Mouse (Mus musculus) stomach, embryonic 15.5 days (tissue): ENCODE measurements around the gene Dpp4. TPM values are rescaled to one million over a fixed set of nuclear protein-coding genes. Genes with fewer than 3 reads are reported as not detected.

ENCODE experiments used
- ATAC-seq: fragments of 200-750 bp; cut with Nextera tagmentation; 2 replicates; pipeline ENCODE4 v1.8.0; 2017; ENCODE audit warnings: low read depth, moderate number of reproducible peaks, moderate TSS enrichment; ENCODE audit not compliant: insufficient read depth, low FRiP score
- H3K27ac ChIP-seq: fragments of 300-500 bp; sonication (generic); 2 replicates; pipeline ENCODE4 v1.5.1; 2015; ENCODE audit warnings: mild to moderate bottlenecking, inconsistent platforms
- H3K27me3 ChIP-seq: fragments of 300-500 bp; sonication (generic); replicated peaks from 2 replicates; pipeline ENCODE4 v1.6.1; 2015; ENCODE audit warnings: inconsistent platforms
- H3K36me3 ChIP-seq: fragments of 300-500 bp; sonication (generic); 2 replicates; pipeline ENCODE4 v1.6.1; 2015; ENCODE audit warnings: inconsistent platforms
- H3K4me1 ChIP-seq: fragments of 300-500 bp; sonication (generic); 2 replicates; pipeline ENCODE4 v1.6.1; 2015; ENCODE audit warnings: inconsistent platforms
- H3K4me2 ChIP-seq: fragments of 300-500 bp; sonication (generic); 2 replicates; pipeline ENCODE4 v1.6.1; 2015; ENCODE audit warnings: mild to moderate bottlenecking, inconsistent platforms
- H3K4me3 ChIP-seq: fragments of 300-500 bp; sonication (generic); replicated peaks from 2 replicates; pipeline ENCODE4 v1.5.1; 2015; ENCODE audit warnings: inconsistent platforms
- H3K9ac ChIP-seq: fragments of 300-500 bp; sonication (generic); 2 replicates; pipeline ENCODE4 v1.6.1; 2015; ENCODE audit warnings: inconsistent platforms
- H3K9me3 ChIP-seq: fragments of 300-500 bp; sonication (generic); 2 replicates; pipeline ENCODE4 v1.6.1; 2016; ENCODE audit warnings: inconsistent platforms
- WGBS: fragments of 180-500 bp; shearing (Covaris S2); methylation state at CpG from one replicate; pipeline ENCODE4 v1.1.7; 2015; 5-methylcytosine and 5-hydroxymethylcytosine counted together
- polyA plus RNA-seq: library from polyadenylated mRNA; unstranded; fragments of >200 nt; fragmentation: Nextera tagmentation; extraction: Ambion mirVana; gene quantifications from 2 replicates; pipeline ENCODE4 v1.2.1, GENCODE M21; 2015

Gene Dpp4
- polyA plus RNA-seq, 1 experiment from 2014 or later: 23.5 TPM

DNA sequence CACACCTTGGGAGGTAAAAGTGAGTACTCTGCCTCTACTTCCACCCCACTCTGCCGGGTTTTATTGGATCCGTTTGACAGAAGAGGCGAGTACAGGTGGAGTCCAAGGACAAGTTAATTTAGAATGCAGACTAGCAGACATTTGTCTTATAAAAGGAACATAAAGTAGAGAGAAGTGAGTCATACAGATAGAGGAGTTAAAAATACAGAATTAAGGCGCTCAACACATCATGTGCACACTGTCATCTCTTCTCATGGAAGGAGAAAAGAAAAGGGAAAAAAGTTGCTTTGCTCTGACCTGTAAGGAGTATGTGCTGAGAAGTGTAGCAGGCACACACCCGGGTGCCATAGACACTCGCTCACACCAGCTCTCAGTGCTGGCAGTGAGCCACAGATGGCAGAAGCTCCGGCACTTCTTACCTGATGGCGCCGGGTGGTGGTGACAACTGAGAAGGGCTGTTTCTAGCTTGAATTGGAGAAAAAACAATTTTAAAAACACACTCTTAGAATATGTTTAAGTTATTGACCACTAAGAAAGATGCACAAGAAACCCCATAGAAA is 88.9 kb downstream of the Dpp4 start:
- Histone ChIP-seq H3K27ac (no peak overlapping the region), H3K4me2 (no peak overlapping the region), H3K4me3 (no peak overlapping the region), H3K27me3 (no peaks in the 10 kb centered on the region), H3K9me3 (no peaks in the 10 kb centered on the region), H3K36me3 (no peaks in the 10 kb centered on the region), H3K4me1 (no peaks in the 10 kb centered on the region), H3K9ac (no peak overlapping the region)
- 85% methylated on average over 9 of the region's 9 CpGs for WGBS
- ATAC-seq: no peak

DNA sequence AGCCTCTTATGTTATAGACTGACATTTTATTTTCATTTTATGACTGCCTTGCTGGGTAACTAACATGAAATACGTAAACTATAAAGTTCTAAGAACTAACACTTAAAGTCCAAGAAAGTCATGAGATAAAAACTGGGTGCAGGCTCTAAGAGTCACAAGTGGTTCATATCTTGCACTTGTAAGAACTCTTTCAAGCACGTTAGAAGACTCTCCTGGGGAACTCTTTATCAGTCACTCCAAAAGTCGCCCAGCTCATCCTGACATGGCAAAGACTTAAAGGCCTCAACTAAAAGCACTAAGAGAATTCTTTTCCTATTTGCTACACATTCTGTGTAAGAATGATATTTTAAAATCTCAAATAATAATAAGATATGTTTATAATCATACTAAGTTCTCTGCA is 92.5 kb downstream of the Dpp4 start:
- Histone ChIP-seq H3K27me3 (no peaks in the 10 kb centered on the region), H3K4me3 (no peak overlapping the region), H3K36me3 (no peaks in the 10 kb centered on the region), H3K9ac (no peak overlapping the region), H3K4me1 (no peaks in the 10 kb centered on the region), H3K9me3 (no peaks in the 10 kb centered on the region), H3K27ac (no peak overlapping the region), H3K4me2 (no peak overlapping the region)
- 81% methylated on average over 3 of the region's 3 CpGs for WGBS
- no peak for ATAC-seq

DNA sequence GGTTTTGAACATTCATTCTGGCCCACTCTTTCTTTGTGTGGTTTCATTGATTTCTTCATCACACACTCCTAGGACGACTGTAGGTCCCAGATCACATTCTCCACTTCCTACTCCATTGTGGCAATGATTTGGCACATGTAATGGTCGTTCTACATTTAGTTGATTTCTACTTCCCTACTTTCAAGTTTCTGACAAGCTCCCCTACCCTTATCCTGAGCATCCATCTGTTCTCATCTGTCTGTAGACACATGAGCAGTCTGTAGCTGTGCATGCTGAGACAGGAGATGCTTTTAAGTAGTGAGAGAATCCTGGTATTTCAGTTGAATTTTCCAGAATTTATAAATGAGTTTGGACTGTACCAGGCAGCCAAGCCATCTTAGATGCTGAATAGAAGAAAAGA is 95.1 kb downstream of the Dpp4 start:
- Histone ChIP-seq H3K4me1 (no peaks in the 10 kb centered on the region), H3K4me2 (no peak overlapping the region), H3K27ac (no peak overlapping the region), H3K36me3 (no peaks in the 10 kb centered on the region), H3K9ac (no peak overlapping the region), H3K4me3 (no peak overlapping the region), H3K27me3 (no peaks in the 10 kb centered on the region), H3K9me3 (no peaks in the 10 kb centered on the region)
- ATAC-seq: no peak
- 60% methylated on average over 2 of the region's 2 CpGs for WGBS

DNA sequence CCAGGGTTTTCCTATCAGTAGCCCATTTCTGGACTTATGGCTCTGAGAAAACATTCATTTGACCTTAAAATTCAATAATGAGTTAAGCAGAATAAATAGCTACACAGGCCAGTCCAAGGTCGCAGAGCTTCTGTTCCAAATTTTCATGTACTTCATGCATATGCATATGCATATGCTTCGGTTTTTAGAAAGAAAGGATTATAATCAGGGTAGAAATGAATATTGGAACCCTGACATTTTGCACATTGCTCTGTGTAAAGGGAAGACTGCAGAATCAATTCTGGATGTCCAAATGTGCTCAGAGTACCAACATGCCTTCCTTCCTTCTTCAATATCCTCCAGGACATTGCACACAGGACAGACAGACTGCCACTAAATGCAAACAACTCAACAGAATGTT is 104.6 kb downstream of the Dpp4 start:
- no peak overlapping the region for H3K27ac ChIP-seq
- H3K27me3 ChIP-seq: no peaks in the 10 kb centered on the region
- no peaks in the 10 kb centered on the region for H3K9me3 ChIP-seq
- no peak for ATAC-seq
- H3K36me3 ChIP-seq: no peaks in the 10 kb centered on the region
- H3K4me1 ChIP-seq: no peaks in the 10 kb centered on the region
- H3K9ac ChIP-seq: no peak overlapping the region
- no peak overlapping the region for H3K4me2 ChIP-seq
- 76% methylated on average over 2 of the region's 2 CpGs for WGBS
- H3K4me3 ChIP-seq: no peak overlapping the region

DNA sequence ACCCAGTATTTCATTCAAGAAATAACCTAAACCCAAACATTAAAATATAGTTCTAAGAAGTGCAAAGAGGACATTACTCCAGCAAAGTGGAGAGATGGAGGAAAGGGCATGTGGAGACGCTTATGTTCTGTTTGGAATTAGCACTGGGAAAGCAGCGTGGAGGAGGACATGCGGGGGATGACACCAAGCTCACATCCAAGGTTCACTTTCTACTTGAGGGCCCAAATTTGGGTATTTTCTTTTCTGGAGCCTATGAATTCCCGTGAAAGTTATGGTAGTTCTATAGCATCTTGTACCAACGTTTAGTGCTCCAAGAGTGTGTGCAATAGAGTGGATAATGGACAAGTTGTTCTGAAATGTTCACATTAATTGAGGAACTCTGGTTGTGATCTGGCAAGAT is 105.1 kb downstream of the Dpp4 start:
- no peak overlapping the region for H3K9ac ChIP-seq
- H3K4me1 ChIP-seq: no peaks in the 10 kb centered on the region
- H3K9me3 ChIP-seq: no peaks in the 10 kb centered on the region
- no peak overlapping the region for H3K4me3 ChIP-seq
- no peaks in the 10 kb centered on the region for H3K36me3 ChIP-seq
- H3K27me3 ChIP-seq: no peaks in the 10 kb centered on the region
- H3K4me2 ChIP-seq: no peak overlapping the region
- WGBS: 81% methylated on average over 5 of the region's 5 CpGs
- H3K27ac ChIP-seq: no peak overlapping the region
- no peak for ATAC-seq

DNA sequence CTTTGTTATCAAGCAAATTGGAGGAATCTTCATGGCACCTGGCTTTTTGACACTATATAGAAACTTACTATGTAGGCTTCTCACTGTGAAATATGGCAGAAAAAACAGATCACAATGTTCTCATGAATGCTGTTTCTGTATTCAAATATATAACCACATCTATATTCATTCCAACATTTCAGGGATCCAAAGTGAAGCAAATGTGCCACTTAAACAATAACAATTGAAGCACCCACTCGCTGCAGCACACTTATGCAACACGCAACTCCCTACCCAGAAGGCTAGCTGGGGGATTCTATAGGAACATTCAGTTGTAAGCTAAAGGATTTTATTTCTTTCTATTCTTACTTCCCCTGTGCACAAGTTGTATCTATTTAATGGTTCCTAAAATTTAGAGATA is 110.3 kb downstream of the Dpp4 start:
- Histone ChIP-seq H3K4me3 (no peak overlapping the region), H3K9me3 (no peaks in the 10 kb centered on the region), H3K36me3 (no peaks in the 10 kb centered on the region), H3K9ac (no peak overlapping the region), H3K27me3 (no peaks in the 10 kb centered on the region), H3K4me2 (no peak overlapping the region), H3K27ac (no peak overlapping the region), H3K4me1 (no peaks in the 10 kb centered on the region)
- ATAC-seq: no peak
- WGBS: 93% methylated on average over 2 of the region's 2 CpGs

DNA sequence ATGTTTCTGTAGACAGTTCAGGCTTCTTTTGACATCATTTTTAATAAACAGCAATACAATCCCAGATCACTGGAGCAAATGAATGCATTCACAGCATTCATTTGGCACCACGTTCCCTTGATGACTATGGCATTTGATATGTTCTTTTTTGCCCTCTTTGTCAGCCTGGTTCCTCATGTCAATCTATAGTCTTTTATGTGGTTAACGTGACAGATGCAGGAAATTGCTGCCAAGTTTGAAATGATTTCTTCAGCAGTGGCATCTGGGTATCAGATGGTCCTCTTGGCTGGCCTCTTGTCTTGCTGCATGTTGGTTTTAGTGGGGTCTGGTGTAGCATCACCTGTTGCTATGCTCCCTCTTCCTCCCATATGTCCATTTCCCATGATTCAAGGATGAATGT is 118.2 kb downstream of the Dpp4 start:
- H3K27me3 ChIP-seq: no peaks in the 10 kb centered on the region
- no peaks in the 10 kb centered on the region for H3K4me1 ChIP-seq
- no peak overlapping the region for H3K4me3 ChIP-seq
- H3K36me3 ChIP-seq: no peaks in the 10 kb centered on the region
- no peak overlapping the region for H3K27ac ChIP-seq
- 54% methylated on average over 2 of the region's 2 CpGs for WGBS
- ATAC-seq: no peak
- no peak overlapping the region for H3K9ac ChIP-seq
- H3K9me3 ChIP-seq: no peaks in the 10 kb centered on the region
- H3K4me2 ChIP-seq: no peak overlapping the region

DNA sequence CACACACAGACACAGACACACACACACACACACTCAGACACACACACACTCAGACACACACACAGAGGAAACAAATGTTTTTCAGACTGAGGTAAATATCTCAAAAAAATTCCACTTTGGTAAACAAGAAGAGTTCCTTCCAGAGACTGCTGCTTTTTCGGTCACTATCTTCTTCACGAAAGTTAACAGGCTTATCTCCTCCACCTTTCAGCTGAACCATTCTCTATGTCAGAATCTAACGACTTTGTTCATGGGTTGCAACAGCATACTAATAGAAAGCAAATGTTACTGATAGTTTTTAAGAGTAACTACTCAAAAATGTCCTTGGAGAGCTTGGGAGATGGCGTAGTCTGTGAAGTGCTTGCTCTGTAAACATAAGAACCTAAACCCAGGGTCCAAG is 124.5 kb downstream of the Dpp4 start:
- Histone ChIP-seq H3K4me1 (no peaks in the 10 kb centered on the region), H3K9me3 (no peaks in the 10 kb centered on the region), H3K9ac (no peak overlapping the region), H3K4me2 (no peak overlapping the region), H3K27me3 (no peaks in the 10 kb centered on the region), H3K27ac (no peak overlapping the region), H3K36me3 (no peaks in the 10 kb centered on the region), H3K4me3 (no peak overlapping the region)
- ATAC-seq: no peak
- 58% methylated on average over 4 of the region's 4 CpGs for WGBS

DNA sequence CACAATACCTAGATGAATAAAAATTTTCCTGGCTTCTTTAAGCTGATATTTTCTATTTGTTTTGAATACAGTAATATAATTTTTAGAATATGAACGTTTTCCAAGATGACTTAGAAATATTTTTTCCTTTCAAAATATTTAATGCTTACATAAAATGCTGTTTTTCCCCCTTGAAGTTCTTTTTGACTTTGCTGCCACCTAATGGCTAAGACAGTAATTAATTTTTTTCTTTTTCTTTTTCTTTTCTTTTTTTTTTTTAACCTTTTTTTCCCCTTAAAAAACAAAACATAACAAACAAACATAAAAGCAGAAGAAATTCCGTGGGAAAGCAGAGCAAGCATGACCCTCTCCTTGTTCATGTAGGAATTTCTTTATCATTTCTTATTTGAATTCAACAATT is 126.2 kb downstream of the Dpp4 start:
- WGBS: 0% methylated on average over 2 of the region's 2 CpGs
- no peak overlapping the region for H3K4me3 ChIP-seq

DNA sequence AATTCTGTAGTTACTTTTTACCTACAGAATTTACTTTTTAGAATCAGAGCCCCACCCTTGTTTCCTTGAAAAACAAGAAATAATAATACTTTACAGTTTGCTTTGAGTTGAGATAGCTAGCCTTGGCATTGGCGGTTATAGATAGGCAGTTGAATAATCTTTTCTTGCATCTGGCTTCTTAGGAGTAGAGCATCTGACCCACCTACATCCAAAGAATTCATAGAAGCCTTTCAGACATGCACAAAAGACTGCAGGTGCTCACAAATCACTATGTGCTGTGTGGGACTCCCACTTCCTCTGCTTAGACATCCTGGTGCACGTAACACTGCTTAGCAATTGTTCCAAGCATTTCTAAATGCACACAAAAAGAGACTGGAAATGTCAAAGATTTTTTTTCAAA is 127.0 kb downstream of the Dpp4 start:
- no peak for ATAC-seq
- no peak overlapping the region for H3K4me3 ChIP-seq
- WGBS: 71% methylated on average over 2 of the region's 2 CpGs

More for the DNA sequence above, 126.2 kb downstream of the Dpp4 start:
- Histone ChIP-seq H3K9ac (no peak overlapping the region), H3K4me2 (no peak overlapping the region), H3K9me3 (no peaks in the 10 kb centered on the region), H3K4me1 (no peaks in the 10 kb centered on the region), H3K27ac (no peak overlapping the region), H3K36me3 (no peaks in the 10 kb centered on the region), H3K27me3 (no peaks in the 10 kb centered on the region)
- ATAC-seq: no peak

More for the DNA sequence above, 127.0 kb downstream of the Dpp4 start:
- Histone ChIP-seq H3K4me2 (no peak overlapping the region), H3K9ac (no peak overlapping the region), H3K27ac (no peak overlapping the region), H3K4me1 (no peaks in the 10 kb centered on the region), H3K9me3 (no peaks in the 10 kb centered on the region), H3K36me3 (no peaks in the 10 kb centered on the region), H3K27me3 (no peaks in the 10 kb centered on the region)

Other genes starting within 250 kb of the Dpp4 start
- 92.0 and 164 TPM in 2 replicates for gene Gcg, start 71.4 kb upstream of the Dpp4 start, polyA plus RNA-seq
- gene Fap, start 161.8 kb upstream of the Dpp4 start, polyA plus RNA-seq: 15.4 and 16.6 TPM in 2 replicates
- 4.4 TPM in 2 replicates for gene Ifih1, start 234.0 kb upstream of the Dpp4 start, polyA plus RNA-seq